Mouse (Mus musculus) forebrain, postnatal 0 days (tissue): ENCODE measurements around the gene Syt1. TPM values are rescaled to one million over a fixed set of nuclear protein-coding genes. Genes with fewer than 3 reads are reported as not detected.

Source experiments
- ATAC-seq: fragments of 200-750 bp; cut with Nextera tagmentation; 2 replicates; pipeline ENCODE4 v1.8.0; 2017; ENCODE audit warnings: mild to moderate bottlenecking, moderate library complexity
- DNase-seq: peaks from one replicate; pipeline ENCODE4 v3.0.0-alpha.2; 2015
- H3K27ac ChIP-seq: fragments of 300-500 bp; sonication (generic); 2 replicates; pipeline ENCODE4 v1.5.1; 2014; ENCODE audit warnings: low read depth, mild to moderate bottlenecking, antibody characterized with exemption, low read length, moderate library complexity, mixed read lengths
- H3K27me3 ChIP-seq: fragments of 300-500 bp; sonication (generic); 2 replicates; pipeline ENCODE4 v1.6.1; 2014; ENCODE audit warnings: mild to moderate bottlenecking, low read length, mixed read lengths; ENCODE audit not compliant: insufficient read depth
- H3K36me3 ChIP-seq: fragments of 300-500 bp; sonication (generic); 2 replicates; pipeline ENCODE4 v1.6.1; 2014; ENCODE audit warnings: mild to moderate bottlenecking, moderate library complexity; ENCODE audit not compliant: insufficient read depth
- H3K4me1 ChIP-seq: fragments of 300-500 bp; sonication (generic); 2 replicates; pipeline ENCODE4 v1.6.1; 2014; ENCODE audit warnings: antibody characterized with exemption; ENCODE audit not compliant: insufficient read depth
- H3K4me2 ChIP-seq: fragments of 300-500 bp; sonication (generic); 2 replicates; pipeline ENCODE4 v1.6.1; 2014; ENCODE audit warnings: low read depth, mild to moderate bottlenecking, moderate library complexity
- H3K4me3 ChIP-seq: fragments of 300-500 bp; sonication (generic); 2 replicates; pipeline ENCODE4 v1.5.1; 2014; ENCODE audit warnings: low read depth, low read length, mixed read lengths
- H3K9ac ChIP-seq: fragments of 300-500 bp; sonication (generic); 2 replicates; pipeline ENCODE4 v1.6.1; 2014; ENCODE audit warnings: mild to moderate bottlenecking
- H3K9me3 ChIP-seq: fragments of 300-500 bp; sonication (generic); 2 replicates; pipeline ENCODE4 v1.6.1; 2016; ENCODE audit warnings: low read length
- CTCF ChIP-seq: sonication (generic); IDR thresholded peaks from 2 replicates; pipeline ENCODE4 v1.5.1; 2016; ENCODE audit warnings: antibody characterized with exemption, control low read depth, low read depth
- WGBS: fragments of 180-500 bp; shearing (Covaris S2); extraction: QIAGEN DNeasy Blood & Tissue Kit; methylation state at CpG from one replicate; pipeline ENCODE4 v1.1.7; 2014; 5-methylcytosine and 5-hydroxymethylcytosine counted together
- polyA plus RNA-seq: library from polyadenylated mRNA; unstranded; fragments of >200 nt; fragmentation: Nextera tagmentation; extraction: Ambion mirVana; gene quantifications from 2 replicates; pipeline ENCODE4 v1.2.1, GENCODE M21; 2015
- total RNA-seq: library from RNA; depleted of rRNA; stranded (reverse); fragments of >200 nt; gene quantifications from 2 replicates; pipeline ENCODE4 v1.2.3, GENCODE M21; 2014

Gene Syt1
- total and polyA plus RNA-seq, 2 experiments from 2014 or later, result 133 to 147 TPM

GRCm38 (mm10) chr10:108483991-108484390 is 526.8 kb downstream of the Syt1 start:
- H3K4me1 ChIP-seq, result no peaks in the 10 kb centered on the region
- WGBS, result 87% methylated on average over 10 of the region's 10 CpGs
- TF ChIP-seq CTCF, result no peak
- no peak overlapping the region for H3K4me2 ChIP-seq
- no peak overlapping the region for H3K9ac ChIP-seq
- no peaks in the 10 kb centered on the region for H3K9me3 ChIP-seq
- H3K27me3 ChIP-seq, result no peaks in the 10 kb centered on the region
- H3K36me3 ChIP-seq, result no peaks in the 10 kb centered on the region
- ATAC-seq (no peak), DNase-seq (no peak)
- no peak overlapping the region for H3K27ac ChIP-seq
- no peak overlapping the region for H3K4me3 ChIP-seq

- Histone ChIP-seq H3K4me2 (no peak overlapping the region), H3K4me3 (no peak overlapping the region), H3K36me3 (no peaks in the 10 kb centered on the region), H3K27me3 (no peaks in the 10 kb centered on the region), H3K9me3 (no peaks in the 10 kb centered on the region), H3K4me1 (no peaks in the 10 kb centered on the region), H3K27ac (no peak overlapping the region), H3K9ac (no peak overlapping the region)
- DNase-seq, result no peak
- 74% methylated on average over 11 of the region's 11 CpGs for WGBS
- no peak for TF ChIP-seq CTCF
- ATAC-seq, result no peak
These were observed 530.5 kb downstream of the Syt1 start for GRCm38 (mm10) chr10:108480146-108480850.

GRCm38 (mm10) chr10:108470319-108470955 is 540.3 kb downstream of the Syt1 start:
- ATAC-seq (no peak), DNase-seq (no peak)
- Histone ChIP-seq H3K36me3 (no peaks in the 10 kb centered on the region), H3K4me1 (no peaks in the 10 kb centered on the region), H3K4me3 (no peak overlapping the region), H3K4me2 (no peak overlapping the region), H3K9ac (no peak overlapping the region), H3K27me3 (no peaks in the 10 kb centered on the region), H3K27ac (no peak overlapping the region), H3K9me3 (0 out of 2 replicates have a peak, but pooled peaks cover 9% of the 10 kb centered on the region)
- 20% methylated on average over 6 of the region's 6 CpGs for WGBS
- no peak for TF ChIP-seq CTCF

GRCm38 (mm10) chr10:108466539-108466938 is 544.2 kb downstream of the Syt1 start:
- WGBS, result 35% methylated on average over 8 of the region's 8 CpGs

GRCm38 (mm10) chr10:108461862-108462261 is 548.9 kb downstream of the Syt1 start:
- H3K27ac ChIP-seq, result no peak overlapping the region
- H3K9me3 ChIP-seq, result no peaks in the 10 kb centered on the region
- no peak for ATAC-seq
- DNase-seq, result no peak
- no peak overlapping the region for H3K4me2 ChIP-seq
- no peak overlapping the region for H3K9ac ChIP-seq
- no peaks in the 10 kb centered on the region for H3K4me1 ChIP-seq
- no peak overlapping the region for H3K4me3 ChIP-seq
- 47% methylated on average over 2 of the region's 2 CpGs for WGBS
- H3K27me3 ChIP-seq, result no peaks in the 10 kb centered on the region
- no peak for TF ChIP-seq CTCF
- H3K36me3 ChIP-seq, result no peaks in the 10 kb centered on the region

More at GRCm38 (mm10) chr10:108466539-108466938, 544.2 kb downstream of the Syt1 start:
- no peaks in the 10 kb centered on the region for H3K36me3 ChIP-seq
- no peaks in the 10 kb centered on the region for H3K4me1 ChIP-seq
- ATAC-seq (no peak), DNase-seq (no peak)
- no peaks in the 10 kb centered on the region for H3K27me3 ChIP-seq
- H3K4me3 ChIP-seq, result no peak overlapping the region
- H3K4me2 ChIP-seq, result no peak overlapping the region
- H3K9me3 ChIP-seq, result no peaks in the 10 kb centered on the region
- no peak overlapping the region for H3K27ac ChIP-seq
- no peak for TF ChIP-seq CTCF
- H3K9ac ChIP-seq, result no peak overlapping the region

GRCm38 (mm10) chr10:108457054-108457453 is 553.7 kb downstream of the Syt1 start:
- DNase-seq, result no peak
- TF ChIP-seq CTCF, result no peak
- Histone ChIP-seq H3K4me3 (no peak overlapping the region), H3K4me2 (no peak overlapping the region), H3K4me1 (no peaks in the 10 kb centered on the region), H3K27me3 (no peaks in the 10 kb centered on the region), H3K9ac (no peak overlapping the region), H3K36me3 (no peaks in the 10 kb centered on the region), H3K9me3 (no peaks in the 10 kb centered on the region), H3K27ac (no peak overlapping the region)
- ATAC-seq, result no peak
- 100% methylated on average over 2 of the region's 2 CpGs for WGBS

GRCm38 (mm10) chr10:108455883-108456282 is 554.9 kb downstream of the Syt1 start:
- H3K36me3 ChIP-seq, result no peaks in the 10 kb centered on the region
- no peaks in the 10 kb centered on the region for H3K4me1 ChIP-seq
- peak; percentile 68 for ATAC-seq
- H3K4me2 ChIP-seq, result no peak overlapping the region
- no peak overlapping the region for H3K27ac ChIP-seq
- H3K4me3 ChIP-seq, result no peak overlapping the region
- peak; percentile 71 for TF ChIP-seq CTCF
- WGBS, result 84% methylated on average over 2 of the region's 2 CpGs
- peak; percentile 63 for DNase-seq
- no peak overlapping the region for H3K9ac ChIP-seq
- H3K9me3 ChIP-seq, result no peaks in the 10 kb centered on the region
- H3K27me3 ChIP-seq, result no peaks in the 10 kb centered on the region
